Mouse (Mus musculus) left cerebral cortex, adult 9 months (tissue): ENCODE measurements around the gene Ankrd23.

Source experiments
- DNase-seq, 2 experiments: peaks; one replicate each; pipeline ENCODE4 v3.0.0; 2022; ENCODE audit warnings: low spot score in 2 of 2

Gene Ankrd23

DNA sequence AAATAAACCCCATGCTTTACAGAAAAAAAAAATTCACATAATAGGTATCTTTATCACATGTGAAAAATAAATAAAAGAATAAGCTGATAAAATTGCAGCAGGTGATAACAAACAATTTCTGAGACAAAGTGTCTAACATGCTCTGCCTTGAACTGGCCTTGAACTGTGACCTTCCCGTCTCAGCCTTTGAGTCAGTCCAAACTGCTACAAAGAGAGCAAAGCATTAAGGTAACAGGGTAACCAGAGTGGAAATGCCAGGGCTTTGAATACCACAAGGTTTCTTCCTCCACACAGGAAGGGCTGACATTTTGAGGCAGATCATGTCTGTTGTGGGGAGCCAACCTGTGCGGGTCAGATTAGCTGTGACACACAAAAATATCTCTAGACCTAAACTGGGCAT is 8.7 kb upstream of the Ankrd23 start:
- DNase-seq: no peak

DNA sequence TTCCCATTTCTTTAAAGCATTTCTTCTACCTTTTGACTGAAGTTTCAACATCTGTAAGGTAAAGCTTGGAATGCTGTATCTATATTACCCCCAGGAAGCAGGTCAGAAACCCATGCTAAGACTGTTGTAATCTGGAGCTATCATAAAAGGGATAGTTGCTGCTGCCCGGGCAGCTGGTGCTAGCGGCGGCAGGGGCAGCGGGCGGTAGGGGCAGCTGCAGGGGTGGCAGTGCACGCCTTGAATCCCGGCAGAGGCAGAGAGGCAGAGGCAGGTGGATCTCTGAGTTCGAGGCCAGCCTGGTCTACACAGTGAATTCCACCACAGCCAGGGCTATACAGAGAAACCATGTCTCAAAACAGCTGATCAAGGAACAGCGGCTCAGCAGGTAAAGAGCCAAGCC is 6.2 kb upstream of the Ankrd23 start:
- DNase-seq: no peak

DNA sequence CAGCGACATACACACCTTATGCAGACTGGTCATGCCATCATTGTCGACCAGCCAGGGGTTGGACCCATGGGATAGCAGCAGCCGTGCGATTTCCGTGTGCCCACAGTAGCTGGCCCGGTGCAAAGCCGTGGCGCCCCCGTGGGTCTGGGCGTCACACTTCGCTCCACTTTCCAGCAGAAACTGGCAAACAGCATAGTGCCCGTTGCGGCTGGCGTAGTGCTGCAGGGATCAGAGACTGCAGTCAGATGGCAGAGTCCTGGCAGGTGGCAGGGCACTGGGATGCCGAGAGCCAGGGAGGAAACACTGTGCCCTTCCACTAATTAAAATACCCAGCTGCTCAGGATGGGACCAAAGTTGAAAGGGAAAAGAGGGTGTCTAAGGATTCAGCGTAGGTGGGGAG is 5.2 kb upstream of the Ankrd23 start:
- no peak for DNase-seq

DNA sequence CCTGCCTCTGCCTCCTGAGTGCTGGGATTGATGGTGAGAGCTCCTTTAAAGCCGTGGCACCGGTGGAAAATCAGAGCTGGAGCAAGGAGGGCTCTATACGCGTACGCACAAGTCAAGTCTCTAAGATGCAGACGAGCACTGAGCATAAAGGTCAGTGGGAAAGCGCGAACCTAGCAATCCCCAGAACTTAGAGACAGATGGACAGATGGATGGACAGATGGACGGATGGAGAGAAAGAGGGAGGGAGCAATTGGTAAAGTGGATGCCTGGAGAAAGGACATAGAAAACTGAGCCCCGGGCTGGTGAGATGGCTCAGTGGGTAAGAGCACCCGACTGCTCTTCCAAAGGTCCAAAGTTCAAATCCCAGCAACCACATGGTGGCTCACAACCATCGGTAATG is 4.1 kb upstream of the Ankrd23 start:
- DNase-seq: no peak

DNA sequence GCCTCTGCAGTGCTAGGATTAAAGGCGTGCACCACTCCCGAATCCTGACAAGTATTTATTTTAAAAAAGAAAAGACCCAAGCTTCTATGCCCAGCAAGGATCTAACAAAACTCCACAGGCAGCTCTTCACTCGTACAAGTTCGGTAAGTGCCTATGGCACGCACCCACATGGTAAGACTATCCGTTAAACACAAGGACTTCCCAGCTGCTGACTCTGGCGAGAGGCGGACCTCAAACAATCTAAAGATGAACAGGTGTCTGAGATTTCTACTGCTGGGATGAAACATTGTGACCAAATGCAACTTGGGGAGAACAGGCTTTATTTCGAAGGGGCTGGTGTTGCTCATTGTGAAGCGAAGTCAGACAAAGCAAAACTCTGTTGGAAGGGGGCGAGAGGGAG is 3.4 kb upstream of the Ankrd23 start:
- DNase-seq: no peak

DNA sequence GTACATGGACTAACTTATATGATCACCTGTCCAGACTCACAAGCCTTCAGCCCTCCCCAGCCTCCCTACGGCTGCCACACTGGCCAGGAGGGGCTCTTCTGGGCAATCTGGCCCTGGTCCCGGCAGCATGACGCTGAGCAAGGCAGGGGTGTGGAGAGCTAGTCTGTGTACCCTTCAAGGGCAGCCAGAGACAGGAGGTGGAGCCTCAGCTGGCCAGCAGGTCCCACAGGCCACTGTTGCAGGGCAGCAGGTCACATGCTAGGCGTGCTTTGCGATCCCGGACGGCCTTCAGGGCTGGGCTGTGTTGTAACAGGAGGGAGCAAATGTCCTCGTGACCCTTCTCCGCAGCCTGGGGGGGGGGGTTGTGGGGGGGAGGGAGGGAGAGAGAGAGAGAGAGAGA is 2.5 kb upstream of the Ankrd23 start, which contains the start of gene Gm42417:
Gm42417 (minus strand) TSS at position 244 of the 400 bp plus-strand sequence.
- no peak for DNase-seq

DNA sequence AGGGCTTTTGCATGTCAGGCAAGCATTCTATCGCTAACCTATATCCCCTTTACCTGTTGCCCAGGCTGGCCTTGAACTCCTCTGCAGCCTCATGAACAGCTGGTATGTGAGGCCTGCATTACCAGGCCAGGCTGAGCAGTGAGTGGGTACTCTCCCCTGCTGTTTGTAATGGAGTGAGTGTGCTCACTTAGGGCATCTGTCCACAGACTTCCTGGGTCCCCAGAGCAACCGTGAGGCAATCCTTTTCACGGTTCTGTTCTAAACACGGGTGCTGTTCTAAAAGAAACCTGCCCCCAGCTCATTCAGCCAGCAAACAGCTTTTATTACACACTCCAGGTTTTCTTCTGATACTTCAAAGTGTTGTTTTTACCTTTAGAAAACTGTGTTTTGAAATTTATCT is 2.0 kb upstream of the Ankrd23 start:
- DNase-seq: no peak

DNA sequence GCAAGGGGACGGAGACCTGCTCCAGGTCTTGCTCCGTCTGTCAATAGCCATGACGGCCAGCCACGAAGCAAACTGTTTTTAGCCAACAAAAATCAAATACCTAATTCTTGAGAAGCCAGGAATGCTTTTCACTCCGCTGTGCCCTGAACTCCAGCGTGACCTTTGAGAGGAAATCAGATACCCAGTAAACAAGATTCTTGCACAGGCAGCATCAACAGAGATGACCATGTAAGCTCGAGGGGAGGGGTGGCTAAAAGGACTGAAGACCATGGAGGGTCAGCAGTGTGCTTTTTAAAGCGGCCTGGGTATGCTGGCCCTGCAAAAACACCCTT is 320 bp downstream of the Ankrd23 start:
- no peak for DNase-seq

DNA sequence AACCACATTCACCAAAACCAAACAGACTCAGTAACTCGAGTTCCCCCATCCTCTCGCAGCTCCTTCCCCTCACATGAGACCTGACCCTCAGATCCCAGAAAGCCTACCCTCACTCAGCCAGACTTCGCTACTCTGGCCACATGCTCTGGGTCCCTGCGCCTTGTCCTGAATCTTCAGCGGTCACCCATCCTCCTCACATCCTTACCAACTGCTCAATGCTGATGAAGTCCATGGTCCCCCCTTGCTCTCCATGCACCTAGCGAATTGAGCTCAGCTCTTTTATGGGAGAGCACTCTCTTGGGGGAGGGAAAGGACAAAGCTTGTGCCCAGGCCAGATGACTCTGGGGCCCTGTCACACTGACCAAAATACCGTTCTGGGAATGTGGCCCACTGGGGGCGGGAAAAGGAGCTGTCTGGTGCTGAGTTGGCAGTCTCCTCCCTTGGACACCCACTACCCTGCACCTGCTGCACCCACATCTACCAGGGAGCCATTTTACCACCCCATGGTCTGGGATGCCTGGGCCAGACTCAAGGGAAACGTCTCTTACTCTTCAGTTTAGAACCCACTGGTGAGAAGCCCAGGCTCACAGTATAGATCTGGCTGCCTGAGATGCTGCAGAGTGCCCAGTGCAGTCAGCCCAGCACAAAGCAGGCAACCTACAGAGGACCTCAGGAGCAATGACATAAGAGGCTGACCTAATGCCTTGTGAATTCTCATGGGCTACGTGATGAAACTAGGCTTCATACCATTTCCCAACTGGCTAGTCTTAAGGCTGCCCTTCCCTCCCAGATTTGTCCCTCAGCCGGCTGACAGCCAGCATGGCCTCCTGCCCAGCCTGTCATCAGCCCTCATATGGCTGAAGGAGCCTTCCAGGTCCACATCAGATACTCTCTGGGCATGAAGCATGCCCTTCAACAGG is 946 bp downstream of the Ankrd23 start:
- no peak for DNase-seq

DNA sequence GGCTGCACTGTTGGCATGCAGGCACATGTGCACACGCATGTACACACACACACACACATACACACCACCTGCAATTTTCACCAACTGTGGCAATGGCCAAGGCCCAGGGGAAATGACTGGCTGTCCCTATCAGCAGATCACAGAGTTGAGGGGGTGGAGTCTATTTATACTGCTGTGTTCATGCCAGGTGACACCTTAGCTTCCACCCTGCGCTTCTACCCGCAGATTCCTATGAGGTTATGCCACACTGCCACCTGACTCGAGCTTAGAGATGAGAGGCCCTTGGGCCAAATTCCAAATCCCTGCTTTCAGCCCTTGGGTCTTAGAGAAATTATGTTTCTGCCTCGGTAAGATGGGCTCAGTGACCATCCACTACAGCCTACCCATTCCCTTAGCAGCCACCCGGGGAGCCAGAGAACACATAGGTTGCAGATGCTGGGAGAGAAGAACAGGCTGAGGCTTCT is 2.1 kb downstream of the Ankrd23 start:
- no peak for DNase-seq

DNA sequence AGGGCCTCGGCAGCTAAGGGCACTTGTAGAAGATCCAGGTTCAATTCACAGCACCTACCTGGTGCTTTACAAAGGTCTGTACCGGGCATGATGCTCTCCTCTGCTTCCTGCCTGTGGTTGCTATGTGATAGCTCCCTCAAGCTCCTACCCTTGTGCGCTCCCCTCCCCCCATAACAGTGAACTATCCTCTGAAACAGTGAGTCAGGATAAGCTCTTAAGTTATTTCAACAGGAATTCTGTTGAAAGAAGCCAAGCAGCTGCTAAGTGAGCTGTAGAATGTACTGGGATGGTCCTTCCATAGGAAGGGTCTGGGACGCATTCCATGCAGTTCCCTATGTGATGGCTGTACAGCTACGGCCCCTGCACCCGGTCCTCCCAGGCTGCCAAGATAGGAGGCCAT is 3.1 kb downstream of the Ankrd23 start:
- DNase-seq: no peak

DNA sequence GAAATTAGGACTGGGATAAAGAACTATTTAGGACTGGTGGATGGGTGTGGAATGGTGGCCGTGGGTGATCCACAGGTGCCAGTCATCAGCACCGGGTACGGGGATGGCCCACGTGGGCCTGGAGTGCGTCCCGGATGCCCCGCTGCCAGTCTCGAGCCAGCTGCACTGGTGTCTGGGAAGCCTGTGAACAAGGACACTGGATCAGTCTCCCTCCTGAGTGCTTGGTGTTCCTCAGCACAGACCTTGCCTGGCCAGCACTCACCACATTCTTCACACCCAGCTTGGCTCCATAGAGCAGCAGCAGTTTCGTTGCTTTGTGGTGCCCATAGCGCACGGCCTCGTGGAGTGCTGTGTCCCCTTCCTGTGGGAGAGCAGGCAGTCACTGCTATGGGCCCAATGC is 5.2 kb downstream of the Ankrd23 start:
- no peak for DNase-seq

DNA sequence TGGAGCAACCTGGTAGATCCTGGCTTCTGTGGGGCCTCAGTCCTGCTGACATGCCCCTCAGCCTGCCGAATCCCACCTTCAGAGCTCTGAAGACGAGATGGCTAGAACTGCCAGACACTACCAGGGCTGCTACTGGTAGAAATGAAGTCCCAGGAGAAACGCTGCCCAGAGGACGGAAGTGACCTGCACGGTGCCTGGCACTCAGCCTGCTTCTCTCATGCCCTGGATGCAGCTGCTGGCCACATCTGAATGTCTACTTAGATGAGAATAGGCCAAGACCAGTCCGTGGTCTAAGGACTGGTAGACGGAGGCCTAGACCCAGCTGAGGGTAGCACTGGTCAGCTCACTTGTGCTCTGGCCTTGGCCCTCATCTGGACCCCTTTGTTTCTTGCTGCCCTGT is 5.7 kb downstream of the Ankrd23 start:
- no peak for DNase-seq

DNA sequence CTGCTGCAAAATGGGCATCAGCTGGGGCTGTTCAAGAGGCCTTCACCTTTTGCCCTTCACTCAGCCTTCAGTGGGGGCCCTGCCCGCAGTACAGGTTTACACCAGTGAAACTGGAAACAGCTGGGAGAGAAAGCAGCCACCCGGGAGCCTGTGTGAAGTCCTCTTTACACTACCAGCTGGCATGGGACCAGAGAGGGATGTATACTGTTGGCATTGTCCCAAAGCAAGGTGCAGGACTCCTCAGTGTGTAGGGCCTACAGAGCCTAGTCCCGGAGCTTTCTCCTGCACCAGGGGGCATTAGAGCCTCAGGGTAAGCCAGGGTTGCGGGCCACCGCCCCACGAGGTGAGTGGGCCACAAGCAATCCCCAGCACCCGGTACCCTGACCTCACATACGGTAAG is 6.2 kb downstream of the Ankrd23 start:
- DNase-seq: no peak

DNA sequence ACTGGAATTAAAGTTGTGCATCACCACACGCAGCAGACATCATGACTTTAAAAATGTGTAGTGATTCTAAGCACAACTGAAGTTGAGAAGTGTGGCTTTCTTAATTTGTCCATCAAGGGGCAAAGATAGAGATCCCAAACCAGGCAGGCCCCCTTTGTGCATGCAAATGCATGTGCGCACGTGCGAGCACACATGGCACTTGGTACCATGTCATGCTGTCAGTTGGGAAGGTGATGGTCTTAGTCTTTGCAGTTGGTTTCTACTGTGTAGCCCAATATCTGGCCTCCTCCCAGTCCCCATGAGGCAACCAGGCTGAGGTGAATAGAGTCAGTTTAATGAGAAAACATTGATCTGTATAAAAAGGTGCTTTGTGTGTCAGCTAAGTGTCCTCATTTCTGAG is 6.8 kb downstream of the Ankrd23 start:
- no peak for DNase-seq

DNA sequence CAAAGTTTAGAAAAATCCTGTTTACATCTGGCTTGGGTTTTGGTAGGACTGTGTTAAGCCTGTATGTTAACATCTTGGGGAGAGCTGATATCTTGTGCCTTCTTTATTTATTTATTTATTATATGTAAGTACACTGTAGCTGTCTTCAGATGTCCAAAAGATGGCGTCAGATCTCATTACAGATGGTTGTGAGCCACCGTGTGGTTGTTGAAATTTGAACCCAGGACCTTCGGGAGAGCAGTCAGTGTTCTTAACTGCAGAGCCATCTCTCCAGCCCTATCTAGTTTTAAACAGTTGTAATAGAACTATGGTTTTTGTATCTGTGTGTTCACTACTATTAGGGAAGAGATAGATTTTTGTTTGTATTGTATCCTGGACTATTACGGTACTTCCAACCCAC is 7.4 kb downstream of the Ankrd23 start:
- DNase-seq: no peak

DNA sequence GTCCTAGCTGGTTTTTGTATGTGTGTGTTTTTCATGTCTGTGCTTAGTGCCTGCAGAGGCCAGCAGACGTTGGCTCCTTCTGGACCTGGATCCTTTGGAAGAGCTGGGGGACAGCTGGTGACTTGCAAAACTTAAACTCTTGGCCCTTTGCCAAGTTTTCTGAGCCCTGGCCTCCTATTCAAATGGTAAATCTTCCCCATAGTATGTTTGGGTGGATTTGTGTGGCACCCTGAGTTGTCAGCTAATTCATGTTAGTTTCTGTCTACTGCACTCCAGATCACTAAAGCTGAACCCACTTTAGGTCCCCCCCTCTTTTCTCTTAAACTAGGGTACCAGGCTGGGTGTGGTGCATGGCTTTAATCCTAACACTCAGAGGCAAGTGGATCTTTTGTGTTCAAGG is 8.3 kb downstream of the Ankrd23 start:
- DNase-seq: no peak

DNA sequence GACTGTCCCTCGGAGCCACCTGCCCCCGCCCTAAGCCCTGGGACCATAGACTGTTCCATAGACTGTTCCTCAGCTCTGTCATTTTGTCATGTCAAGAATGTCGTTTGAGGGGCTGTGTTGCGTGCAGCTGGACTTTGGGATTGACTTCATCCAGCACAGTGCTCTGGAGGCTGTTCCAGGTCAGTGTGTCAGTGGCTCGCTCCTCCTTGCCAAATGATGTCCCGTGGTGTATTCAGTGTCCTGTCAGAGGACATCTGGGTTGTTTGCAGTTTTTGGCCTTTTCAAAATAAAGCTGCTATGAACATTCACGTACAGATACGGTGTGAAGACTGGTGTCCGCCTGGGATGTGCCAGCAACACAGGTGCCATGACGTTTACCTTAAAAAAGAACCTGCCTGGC is 9.8 kb downstream of the Ankrd23 start:
- no peak for DNase-seq

DNA sequence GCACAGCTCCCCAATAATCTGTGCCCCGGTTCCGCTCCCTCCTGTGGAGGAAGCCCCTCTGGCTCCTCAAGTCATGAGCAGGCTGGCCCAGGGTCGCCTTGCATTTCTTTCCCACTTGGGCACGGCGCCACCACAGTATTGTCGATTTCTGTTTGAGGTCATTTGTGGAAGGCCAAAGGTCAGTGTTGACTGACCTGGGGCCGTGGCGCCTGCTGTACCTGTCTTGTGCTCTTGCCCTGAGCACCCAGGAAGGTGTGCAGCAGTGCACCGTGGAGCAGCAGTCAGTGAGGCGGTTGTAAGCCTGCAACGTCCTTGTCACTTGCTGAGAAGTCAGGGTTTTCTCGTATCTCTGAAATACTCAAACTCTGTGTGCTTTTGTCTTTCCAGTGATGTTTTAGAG is 10.9 kb downstream of the Ankrd23 start:
- no peak for DNase-seq

DNA sequence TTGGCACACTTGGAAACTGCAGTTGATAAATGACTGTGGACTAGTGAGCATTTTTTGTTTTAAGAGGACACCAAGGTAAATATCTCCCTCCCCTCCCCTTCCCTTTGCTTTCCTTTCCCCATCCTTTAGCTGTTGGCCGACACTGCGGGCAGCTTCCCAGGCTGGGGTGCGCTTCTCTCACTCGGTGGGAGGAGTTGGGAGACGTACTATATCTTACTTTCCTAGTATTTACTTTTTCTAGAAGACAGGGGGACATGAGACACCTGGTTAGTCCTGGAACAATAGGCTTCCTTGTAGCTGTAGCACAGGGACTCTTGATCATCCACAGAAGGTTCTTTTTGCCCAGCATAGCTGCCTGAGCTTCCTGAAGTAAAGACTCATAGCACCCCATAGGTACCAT is 12.6 kb downstream of the Ankrd23 start:
- DNase-seq: no peak

DNA sequence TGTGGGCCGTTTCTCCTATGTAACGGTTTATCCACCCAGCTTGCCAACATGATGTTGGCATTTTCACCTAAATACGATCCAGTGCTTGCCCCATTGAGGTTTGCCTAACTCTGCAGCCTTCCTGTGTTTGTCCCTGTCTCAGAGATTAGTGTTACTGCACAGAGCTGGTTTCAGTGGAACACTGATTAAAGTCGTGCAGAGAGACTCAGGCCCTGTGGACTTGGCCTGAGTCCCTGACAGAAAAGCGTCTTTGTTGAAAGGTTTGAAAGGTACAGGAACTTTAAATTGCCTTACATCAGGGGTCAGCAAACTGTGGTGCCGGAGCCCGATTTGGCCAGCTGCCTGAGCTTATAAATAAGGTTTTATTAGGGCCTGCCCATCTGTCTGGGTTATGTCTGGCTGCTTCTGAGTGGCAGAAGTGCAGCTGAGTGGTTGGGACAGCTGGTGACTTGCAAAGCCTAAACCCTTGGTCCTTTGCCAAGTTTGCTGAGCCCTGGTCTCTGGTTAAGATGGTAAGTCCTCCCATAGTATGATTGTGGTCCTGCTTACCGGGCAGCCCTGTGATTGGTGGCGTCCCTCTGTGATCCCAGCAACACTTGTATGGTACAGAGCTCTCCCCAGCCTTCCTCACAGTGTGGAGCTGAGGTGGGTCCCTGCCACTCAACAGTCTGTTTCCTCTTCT is 13.2 kb downstream of the Ankrd23 start:
- DNase-seq: no peak

DNA sequence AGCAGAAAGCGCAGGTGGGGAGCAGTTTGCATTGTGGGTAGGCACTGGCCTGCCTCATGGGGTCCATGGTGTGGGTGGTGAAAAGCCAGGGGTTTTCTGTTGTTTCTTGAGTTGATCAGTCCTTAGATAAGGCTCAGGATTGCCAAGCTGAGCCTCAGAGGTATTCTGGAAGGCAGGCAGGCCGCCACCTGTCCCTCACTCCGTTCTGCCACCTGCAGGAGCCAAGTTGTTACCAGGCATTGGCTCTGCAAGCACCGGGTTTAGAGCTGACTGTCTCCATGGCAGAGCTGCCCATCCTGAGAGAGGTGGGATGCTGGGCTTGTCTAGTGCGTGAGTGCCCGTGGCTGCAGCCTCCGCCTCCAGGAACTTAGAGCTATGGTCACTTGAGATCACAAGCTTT is 14.5 kb downstream of the Ankrd23 start:
- DNase-seq: no peak

DNA sequence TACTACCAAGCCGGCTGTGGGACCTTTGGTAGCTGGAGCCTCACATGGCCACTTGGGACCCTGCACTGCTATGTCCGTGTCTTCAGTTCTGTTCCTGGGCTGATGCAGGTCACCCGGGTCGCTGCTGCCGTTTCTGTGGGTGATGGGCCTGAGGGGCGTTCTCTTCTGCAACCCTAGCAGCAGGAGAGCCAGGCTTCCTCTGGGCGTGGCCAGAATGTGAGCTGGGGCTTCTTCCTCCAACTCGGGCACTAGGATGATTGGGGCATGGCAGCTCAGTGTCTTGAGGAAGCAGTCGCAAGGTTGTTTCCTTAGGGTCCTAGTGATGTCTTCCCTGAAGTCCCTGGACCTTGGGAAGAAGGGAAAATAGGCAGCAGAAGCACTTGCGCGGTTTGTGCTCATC is 17.1 kb downstream of the Ankrd23 start:
- no peak for DNase-seq
